Mouse (Mus musculus): ENCODE data around the gene Lhx6. TPM values are rescaled to one million over a fixed set of nuclear protein-coding genes. Genes with fewer than 3 reads are reported as not detected.

Gene Lhx6
- total RNA-seq, 2 experiments from 2014 or later, result 17.5 to 20.0 TPM

- intact Hi-C loops (cut with DNase I), result loop anchor here (5.0 kb wide), 1 partner anchor 88 kb away; the partner anchor contains the start of genes Mrrf and Rbm18
Observed at GRCm38 (mm10) chr2:36048748-36049566, 56.3 kb downstream of the Lhx6 start, which contains the start of the genes Ndufa8 and Morn5. Gene Ndufa8 (minus strand): TSS chr2:36049406. Gene Morn5 (plus strand): TSS chr2:36049458.

GRCm38 (mm10) chr2:36048164-36048563 lies 57.0 kb downstream of the Lhx6 start:
- no peak for DNase-seq (ENCODE audit: low spot score in 2 of 2)
- intact Hi-C loops (cut with DNase I), result loop anchor here (5.0 kb wide), 1 partner anchor 89 kb away; the partner anchor contains the start of genes Mrrf and Rbm18

More at GRCm38 (mm10) chr2:36048748-36049566, 56.3 kb downstream of the Lhx6 start, which contains the start of the genes Ndufa8 and Morn5:
- peak; percentile 96 to 99 for DNase-seq (ENCODE audit: low spot score in 2 of 2)

GRCm38 (mm10) chr2:36040872-36041271 lies 64.3 kb downstream of the Lhx6 start:
- intact Hi-C loops (cut with DNase I), result no loop called here
- DNase-seq (ENCODE audit: low spot score in 2 of 2), result no peak

GRCm38 (mm10) chr2:36039297-36039985 lies 65.8 kb downstream of the Lhx6 start:
- no peak for DNase-seq (ENCODE audit: low spot score in 2 of 2)
- intact Hi-C loops (cut with DNase I), result no loop called here

GRCm38 (mm10) chr2:36035413-36036081 lies 69.7 kb downstream of the Lhx6 start:
- DNase-seq (ENCODE audit: low spot score in 2 of 2), result no peak
- intact Hi-C loops (cut with DNase I), result no loop called here

- intact Hi-C loops (cut with DNase I), result no loop called here
- no peak for DNase-seq (ENCODE audit: low spot score in 2 of 2)
Observed at GRCm38 (mm10) chr2:36034898-36035297, 70.3 kb downstream of the Lhx6 start.

GRCm38 (mm10) chr2:36033966-36034365 lies 71.2 kb downstream of the Lhx6 start:
- DNase-seq (ENCODE audit: low spot score in 2 of 2), result no peak
- intact Hi-C loops (cut with DNase I), result no loop called here

- intact Hi-C loops (cut with DNase I), result no loop called here
- DNase-seq (ENCODE audit: low spot score in 2 of 2), result no peak
Observed at GRCm38 (mm10) chr2:36032884-36033283, 72.3 kb downstream of the Lhx6 start.

Other genes with a start within 250 kb of the Lhx6 start
- 10 to 100 TPM; 38.2 to 43.3 TPM for gene Ttll11, start 125.5 kb downstream of the Lhx6 start, total RNA-seq (2021)
- 100 to 1,000 TPM; 197 to 198 TPM for gene Ndufa8, start 56.0 kb downstream of the Lhx6 start, total RNA-seq (2021)
- under 1 TPM; 0.53 to 0.82 TPM for gene Morn5, start 56.0 kb downstream of the Lhx6 start, total RNA-seq (2021)
- 10 to 100 TPM; 15.5 to 20.0 TPM for gene Mrrf, start 31.0 kb upstream of the Lhx6 start, total RNA-seq (2021)
- gene Rbm18, start 31.4 kb upstream of the Lhx6 start, total RNA-seq (2021), result 10 to 100 TPM; 53.4 to 54.6 TPM
- 10 to 100 TPM; 15.5 to 19.8 TPM for gene Ptgs1, start 125.0 kb upstream of the Lhx6 start, total RNA-seq (2021)

All from left cerebral cortex, postnatal 25 days (tissue).